Mouse (Mus musculus) heart, adult 18-20 months (tissue): ENCODE data around the gene Zwilch. TPM values are rescaled to one million over a fixed set of nuclear protein-coding genes. Genes with fewer than 3 reads are reported as not detected.
A peak's percentile ranks its signal among the peaks of the same experiment; 100 is the strongest.
"Not testable (repeated sequence)": the region's sequence is repeated elsewhere in the genome, so short reads cannot be mapped to it uniquely, and the experiment has no call there.

Experiments used
- DNase-seq, 2 experiments: peaks; one replicate each; pipeline ENCODE4 v3.0.0; 2021 to 2022; ENCODE audit warnings: mixed read lengths in 1 of 2
- total RNA-seq, 2 experiments: library from RNA; stranded (reverse); gene quantifications; 2 replicates each; pipeline ENCODE4 v1.2.3; 2021

Gene Zwilch
- total RNA-seq, 2 experiments from 2014 or later: 0.64 to 0.99 TPM

DNA sequence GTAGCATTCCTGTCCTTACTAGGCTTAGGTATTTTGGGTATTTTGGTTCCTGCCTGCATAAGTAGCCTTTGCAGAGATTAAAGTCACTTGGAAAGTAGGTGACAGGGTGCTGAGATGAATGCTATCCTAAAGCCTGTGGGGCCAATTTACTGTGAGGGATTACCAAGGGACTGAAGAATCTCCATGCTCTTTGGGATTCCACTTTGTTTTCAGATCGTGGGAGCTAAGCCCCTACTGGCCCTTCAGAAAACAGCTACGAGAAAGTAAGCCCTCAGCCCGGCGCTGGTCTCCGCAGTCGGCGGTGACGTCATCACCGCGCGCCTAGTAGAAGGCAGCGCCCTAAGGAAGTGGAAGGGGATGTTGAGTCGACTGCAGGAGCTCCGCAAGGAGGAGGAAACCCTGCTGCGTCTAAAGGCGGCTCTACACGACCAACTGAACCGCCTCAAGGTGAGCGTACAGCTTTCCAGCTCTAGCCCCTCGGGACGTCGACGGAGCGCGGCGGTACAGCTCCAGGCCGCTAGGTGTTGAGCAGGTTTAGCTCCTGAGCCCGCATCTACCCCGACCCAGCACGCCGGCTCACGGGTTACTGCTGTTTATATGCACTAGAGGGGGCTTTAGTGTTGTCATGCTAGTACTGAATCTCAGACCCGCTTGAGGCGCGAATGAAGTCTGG lies 6.2 kb upstream of the Zwilch start, which contains the start of gene Snapc5:
Gene Snapc5, plus strand, starts transcription at position 301 of the 673 bp plus-strand sequence.
- DNase-seq: peak; percentile 90 to 93

DNA sequence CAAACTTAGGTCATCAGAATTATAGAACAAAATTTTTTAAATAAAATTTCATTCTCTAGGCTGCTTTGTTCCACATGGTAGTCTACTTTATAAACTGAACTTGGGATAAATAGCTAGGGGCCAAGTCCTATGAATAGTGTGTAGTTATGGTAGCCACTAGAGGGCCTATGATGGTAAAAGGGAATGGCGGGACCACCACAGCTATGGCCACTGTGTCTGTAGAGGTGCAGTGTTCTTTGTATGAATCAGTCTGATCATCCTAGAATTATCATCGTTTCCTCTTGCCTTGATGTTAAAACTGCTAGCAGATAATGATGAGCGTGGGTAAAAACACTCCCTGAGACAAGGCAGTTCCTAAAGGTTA lies 5.7 kb upstream of the Zwilch start:
- no peak for DNase-seq

DNA sequence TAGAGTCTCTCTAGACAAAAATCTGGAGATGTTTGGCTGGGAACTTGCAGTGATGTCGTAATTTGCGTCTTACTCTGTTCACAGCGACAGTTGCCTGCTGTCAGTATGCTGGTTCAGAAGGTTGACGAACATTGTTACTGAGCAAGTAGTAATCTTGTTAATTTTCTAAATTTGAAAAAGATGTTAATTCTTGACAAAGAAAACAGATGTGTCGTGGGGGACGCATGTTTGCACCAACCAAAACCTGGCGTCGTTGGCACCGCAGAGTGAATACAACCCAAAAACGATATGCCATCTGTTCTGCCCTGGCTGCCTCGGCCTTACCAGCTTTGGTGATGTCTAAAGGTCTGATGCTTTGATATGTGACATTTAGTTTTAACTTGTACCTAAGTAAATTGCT lies 2.5 kb upstream of the Zwilch start:
- DNase-seq: no peak

DNA sequence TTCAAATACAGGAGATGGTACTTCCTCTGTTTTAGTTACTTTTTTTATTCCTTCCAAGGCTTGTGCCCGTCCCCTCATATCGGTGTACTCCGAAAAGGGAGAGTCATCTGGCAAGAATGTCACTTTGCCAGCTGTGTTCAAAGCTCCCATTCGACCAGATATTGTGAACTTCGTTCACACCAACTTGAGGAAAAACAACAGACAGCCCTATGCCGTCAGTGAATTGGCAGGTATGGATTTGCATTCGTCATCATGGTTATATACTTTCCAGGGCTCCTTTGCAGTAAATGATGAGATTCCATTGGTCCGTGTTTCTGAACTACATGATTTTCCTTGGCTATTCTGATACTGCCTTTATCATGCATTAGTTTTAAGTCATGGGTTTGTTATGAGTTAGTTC lies 1.9 kb upstream of the Zwilch start:
- no peak for DNase-seq

DNA sequence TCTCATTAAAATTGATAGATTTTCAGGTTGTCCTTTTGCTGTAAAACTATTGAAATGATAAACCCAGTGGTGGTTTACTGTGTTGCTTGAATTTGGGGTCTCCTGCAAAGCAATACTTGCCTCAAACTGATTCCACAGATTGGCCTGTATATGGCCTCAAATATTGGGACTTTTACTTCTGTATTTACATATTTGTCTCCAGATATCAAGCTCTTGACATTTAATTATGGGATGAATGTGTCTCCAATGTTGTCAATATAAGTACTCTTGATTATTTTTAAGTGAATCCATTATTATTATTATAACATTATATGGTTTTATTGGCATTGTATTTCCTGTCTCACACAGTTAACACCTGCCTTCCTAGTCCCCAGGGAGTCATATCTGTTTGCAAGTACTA lies 1.4 kb upstream of the Zwilch start:
- DNase-seq: no peak

DNA sequence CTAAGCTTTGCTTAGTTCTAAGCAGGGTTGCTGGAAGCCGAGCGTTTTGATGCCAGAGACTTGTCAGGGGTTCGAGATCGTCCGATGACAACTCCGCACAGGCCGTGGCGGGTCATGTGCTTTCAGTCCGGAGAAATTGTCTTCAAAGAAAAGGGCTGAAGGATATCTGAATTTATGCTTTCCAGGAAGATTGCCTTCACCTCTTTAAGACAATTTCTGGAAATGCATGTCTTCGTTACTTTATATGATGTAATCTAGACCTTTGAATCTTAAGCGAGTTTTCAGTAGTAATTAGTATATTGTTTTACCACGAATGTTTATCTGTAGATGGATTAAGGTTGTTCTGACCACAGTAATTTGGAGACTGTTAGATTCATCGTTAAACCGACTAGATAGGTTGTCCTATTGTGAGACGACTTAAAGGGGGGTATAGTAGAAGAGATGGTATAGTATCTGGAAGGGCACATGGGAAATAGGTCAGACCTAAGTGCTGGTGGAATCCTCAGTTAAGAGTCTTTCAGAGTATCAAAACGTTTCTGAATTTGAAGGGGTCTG lies 839 bp upstream of the Zwilch start:
- no peak for DNase-seq

DNA sequence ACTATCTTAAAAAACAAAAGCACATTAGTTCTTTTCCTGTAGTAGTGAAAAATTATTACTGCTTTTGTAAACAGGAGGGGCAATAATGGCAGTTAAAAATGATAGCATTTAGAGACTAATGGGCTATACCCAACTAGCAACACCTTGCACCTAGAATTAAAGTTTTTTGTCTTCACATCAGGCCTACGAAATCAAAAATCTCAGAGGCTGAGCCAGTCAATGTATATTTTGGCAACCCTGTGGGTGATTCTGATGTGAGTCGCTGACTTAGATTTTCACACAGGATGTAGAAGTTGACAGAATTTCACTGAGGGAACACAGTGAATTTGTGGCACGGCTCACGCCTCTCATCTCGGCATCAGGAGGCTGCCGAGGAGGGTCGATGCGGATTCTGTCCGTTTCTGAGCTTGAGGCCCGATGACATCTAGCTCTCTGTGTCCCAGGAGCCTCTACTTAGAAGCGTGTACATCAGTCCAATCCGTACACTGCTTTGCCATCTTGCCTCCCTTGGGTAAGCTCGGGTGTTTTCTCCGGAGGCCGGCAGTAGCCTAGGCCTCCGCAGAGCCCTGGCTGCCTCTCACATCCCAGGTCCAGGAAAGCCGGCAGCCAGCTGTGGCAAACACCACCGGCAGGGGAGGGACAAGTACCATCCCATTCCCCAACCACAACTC lies 624 bp downstream of the Zwilch start:
- DNase-seq: no peak

DNA sequence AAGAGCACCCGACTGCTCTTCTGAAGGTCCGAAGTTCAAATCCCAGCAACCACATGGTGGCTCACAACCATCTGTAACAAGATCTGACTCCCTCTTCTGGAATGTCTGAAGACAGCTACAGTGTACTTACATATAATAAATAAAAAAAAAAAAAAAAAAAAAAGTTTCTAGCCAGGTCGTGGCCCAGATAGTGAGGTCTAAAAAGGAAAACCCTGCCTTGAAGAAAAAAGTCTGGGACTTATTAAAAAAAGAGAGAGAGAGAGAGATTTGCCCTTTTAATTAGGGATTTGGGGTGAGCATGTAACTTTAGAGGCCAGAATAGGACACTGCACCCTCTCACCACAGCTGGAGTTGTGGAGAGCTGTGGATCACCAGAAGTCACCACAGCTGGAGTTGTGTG lies 2.9 kb downstream of the Zwilch start:
- not testable (repeated sequence) for DNase-seq

DNA sequence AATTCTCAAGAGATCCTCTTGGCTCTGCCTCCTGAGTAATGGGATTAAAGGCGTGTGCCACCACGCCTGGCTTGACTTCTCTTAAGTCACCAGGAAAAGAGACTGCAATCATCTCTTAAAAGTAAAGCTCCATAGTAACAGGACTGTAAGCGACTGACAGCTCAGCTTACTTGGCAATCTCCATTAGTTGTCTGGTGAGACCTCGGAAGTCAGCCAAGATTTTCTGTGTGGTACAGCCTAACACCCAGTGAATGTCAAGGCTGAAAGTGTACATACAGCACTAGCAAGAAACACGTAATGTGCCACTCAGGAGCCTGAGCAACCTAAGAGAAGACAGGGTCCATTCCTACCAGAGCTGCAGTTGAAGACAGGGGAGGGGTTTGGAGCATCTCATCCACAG lies 12.4 kb downstream of the Zwilch start:
- DNase-seq: no peak

DNA sequence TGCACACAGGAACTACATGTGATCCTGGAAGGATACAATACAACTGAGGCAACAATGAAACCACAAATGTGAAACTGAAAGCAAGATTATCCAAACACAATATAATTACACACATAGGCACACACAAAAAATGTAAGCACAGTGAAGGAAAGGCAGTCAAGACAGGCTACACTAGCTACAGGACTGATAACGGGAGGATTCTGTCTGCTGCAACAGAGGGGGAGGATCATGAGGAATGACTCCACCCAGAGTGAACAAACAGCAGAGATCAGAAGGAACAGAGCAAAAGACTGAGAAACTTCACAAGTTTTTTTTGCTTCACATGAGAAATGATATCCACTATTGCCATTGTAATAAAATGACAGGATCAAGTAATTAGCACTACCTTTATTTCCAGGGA lies 16.3 kb downstream of the Zwilch start:
- no peak for DNase-seq

DNA sequence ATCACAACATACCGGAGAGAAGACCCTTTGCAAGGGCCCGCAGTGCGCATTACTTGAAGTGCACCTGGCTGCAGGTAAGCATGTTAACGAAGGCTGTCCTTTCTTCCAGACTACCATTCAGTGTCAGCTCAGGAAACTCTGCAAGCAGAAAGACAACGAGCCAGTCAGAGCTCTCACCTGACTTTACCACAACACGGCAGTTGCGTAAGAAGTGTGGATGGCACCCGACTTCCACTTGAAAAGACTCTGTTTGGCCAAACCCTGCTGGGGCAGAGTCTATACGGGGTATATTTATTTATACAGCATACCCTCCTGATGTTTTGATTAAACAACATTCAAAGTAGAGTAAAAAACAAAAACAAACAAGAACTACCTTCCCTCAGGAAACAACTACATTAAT lies 33.0 kb downstream of the Zwilch start:
- DNase-seq: no peak

DNA sequence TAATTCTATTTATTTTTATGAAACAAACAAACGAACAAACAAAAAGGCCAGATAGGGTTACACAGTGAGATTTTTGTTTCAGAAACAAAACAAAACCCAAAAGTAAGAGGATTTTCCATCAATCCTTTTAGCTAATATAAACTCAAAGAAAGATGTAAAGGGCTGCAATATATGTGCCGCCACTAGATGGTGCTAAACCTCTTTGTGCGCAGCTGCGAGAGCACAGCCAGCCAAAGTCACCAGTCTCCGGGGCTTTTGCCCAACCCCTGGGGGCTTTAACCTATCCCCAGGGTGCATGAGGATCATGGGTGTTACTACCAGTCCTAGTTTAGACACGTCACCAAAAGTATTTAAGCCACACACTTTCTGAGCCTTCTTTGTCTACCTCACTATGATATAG lies 34.0 kb downstream of the Zwilch start:
- DNase-seq: peak; percentile 47 to 78

DNA sequence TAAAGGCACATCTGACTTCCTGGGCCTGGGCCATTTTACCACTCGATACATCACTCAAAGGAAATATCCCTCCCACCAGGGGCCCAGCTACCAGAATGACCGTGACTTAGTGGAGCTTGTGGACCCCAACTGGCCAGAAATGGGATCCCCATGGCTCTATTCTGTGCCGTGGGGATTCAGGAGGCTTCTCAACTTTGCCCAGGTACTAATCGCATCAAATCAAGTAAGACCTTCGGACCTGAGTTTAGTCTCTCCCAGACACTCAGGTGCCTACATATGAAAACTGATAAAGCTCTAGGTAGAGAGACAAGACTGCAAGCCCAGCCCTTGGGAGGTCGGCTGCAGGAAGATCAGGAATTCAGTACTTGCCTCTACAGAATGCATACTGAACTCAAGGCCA lies 41.3 kb downstream of the Zwilch start:
- DNase-seq: no peak

DNA sequence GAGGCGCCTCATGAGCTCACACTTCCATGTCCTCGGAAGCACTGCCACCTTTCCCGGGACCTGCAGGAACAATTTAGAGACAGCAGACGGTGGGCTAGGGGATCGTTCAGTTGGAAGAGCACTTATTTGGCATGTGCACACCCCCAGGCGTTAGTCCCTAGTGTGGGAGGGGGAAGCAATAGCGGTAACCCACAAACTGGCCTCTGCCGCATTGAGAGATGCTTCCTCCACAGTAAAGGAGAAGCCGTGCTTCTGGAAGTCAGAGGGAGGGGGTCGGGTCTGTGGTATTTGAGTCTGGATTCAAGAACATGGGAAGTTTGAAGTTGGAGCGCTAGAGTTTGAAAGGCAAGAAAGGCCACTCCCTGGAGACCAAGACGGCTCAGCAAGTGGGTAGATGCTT lies 46.8 kb downstream of the Zwilch start:
- DNase-seq: no peak

DNA sequence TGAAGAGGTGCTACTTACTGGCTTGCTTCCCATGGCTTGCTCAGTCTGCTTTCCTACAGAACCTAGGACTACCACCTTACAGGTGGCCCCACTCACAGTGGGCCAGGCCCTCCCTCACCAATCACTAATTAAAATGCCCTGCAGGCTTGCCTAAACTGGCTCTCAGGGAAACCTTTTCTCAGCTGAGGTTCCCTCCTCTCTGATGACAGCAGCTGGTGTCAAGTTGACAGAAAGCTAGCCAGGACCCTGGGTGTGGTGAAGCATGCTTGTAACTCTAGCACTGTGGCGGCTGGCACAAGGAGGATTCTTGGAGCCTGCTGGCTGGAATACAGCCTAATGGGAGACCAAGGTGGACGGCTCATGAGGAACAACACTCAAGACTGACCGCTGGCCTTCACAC lies 47.6 kb downstream of the Zwilch start:
- DNase-seq: no peak

DNA sequence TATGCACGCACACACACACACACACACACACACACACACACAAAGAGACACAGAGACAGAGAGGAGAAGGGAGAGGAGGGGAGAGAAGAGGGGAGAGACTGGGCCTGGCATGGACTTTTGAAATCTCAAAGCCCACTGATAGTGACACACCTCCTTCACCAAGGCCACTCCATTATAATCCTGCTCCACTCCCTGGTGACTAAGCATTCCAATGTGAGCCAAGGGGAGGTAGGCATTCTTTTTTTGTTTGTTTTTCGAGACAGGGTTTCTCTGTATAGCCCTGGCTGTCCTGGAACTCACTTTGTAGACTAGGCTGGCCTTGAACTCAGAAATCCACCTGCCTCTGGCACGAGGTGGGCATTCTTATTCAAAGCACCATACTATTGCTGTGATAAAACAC lies 48.1 kb downstream of the Zwilch start:
- DNase-seq: not testable (repeated sequence)

DNA sequence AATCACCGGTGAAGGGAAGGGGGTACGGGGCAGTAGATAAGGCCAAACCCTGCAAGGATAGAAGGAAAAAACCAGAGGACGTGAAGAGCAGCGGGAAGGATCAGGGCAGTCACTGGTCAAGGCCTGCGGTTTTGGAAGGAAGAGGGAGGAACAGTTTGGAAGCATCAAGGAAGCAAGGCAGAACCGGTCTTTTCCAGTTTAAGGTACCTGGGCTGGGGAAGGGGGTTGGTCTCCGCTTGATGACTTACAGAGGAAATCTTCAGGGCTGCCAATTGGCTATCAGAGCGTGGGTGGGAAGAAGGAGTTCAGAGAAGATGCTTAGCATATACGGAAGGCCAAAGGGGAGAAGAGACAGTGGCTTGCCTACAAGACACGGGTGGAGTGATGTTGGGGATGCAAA lies 50.3 kb downstream of the Zwilch start:
- DNase-seq: no peak

DNA sequence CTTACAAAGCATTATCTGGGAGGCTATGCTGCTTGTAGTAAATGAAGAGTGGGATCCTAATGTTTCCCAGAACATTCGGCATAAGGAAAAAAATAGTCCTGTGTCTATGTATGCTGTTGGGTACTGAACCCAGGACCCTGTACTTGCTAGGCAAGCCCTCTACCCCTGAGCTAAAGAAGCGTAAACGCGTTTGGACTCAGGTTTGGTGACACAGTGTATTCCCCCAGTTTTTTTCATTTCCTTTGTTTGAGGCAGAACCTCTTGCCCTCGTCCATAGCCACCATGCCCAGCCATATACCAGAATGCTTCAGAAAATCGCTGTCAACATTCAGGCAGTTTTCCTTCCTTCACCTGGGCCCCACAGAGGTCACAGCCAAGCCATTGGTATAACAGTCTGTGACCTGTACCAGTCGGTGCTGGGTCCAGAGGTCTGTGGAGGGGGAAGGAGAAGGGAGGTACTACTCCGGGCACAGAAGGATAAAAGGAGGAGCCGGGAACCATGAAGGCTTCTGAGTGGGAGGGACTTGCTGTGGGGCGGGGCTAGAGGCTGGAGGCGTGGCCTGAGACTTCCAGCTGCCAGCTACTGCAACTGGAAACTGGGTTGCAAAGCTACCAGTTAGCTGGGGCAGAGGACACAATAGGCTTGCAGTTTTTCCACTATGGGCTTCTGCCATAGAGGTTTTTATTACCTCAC lies 52.2 kb downstream of the Zwilch start:
- no peak for DNase-seq

DNA sequence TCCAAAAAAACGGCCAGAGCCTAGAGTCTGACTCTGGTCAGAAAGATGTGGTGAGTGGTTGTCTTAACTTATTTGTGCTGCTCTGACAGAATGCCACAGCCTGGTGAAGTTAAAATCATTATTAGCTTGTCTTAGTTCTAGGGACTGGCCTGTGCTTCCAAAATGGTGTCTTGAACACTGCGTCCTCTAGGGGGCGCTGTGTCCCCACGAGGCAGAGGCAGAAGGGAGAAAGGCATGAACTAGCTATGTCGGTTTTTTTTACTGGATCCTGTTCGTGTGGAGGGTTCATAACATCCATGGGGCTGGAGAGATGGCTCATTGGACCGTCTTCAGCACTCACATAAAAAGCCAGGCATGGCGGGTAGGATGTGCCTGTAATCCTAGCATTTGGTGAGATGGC lies 53.0 kb downstream of the Zwilch start:
- peak in 1 of 2 experiments; percentile 48 for DNase-seq

DNA sequence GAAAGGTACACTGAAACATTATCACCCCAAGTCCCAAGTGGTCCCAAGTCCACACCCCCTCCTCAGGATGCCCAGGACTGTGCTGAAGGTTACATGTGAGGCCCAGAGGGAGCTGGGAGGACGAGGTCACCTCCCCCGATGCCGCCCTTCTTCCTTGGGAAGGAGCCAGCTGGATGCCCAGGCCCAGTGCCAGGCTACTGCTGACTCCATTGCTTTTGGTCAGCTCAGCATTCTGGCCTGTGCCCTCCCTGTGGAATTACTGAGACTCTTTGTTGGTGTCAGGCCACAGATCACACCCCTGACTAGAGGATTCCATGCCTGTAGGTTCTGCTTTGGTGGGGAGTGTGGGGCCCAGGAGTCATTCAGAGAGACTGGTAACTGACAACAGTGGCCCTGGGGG lies 56.0 kb downstream of the Zwilch start, which contains the start of gene Lctl:
Gene Lctl, plus strand, starts transcription at position 272 of the 400 bp plus-strand sequence.
- peak; percentile 29 to 42 for DNase-seq

DNA sequence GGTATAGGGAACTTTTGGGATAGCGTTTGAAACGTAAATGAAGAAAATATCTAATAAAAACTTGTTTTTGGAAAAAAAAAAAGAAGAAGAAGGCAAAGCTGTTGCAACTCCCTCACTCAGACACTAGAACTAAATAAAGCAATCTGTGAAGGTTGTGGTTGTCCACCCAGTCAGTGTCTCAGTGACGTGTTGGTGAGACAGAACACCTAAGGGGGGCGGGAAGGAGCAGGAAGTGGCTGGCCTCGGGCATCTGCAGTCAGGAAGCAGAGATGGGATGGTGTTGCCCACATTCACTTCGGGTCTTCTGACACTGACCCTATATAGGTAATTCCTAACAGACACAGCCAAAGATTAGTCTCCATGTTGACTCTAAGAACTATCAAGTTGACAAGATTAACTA lies 57.1 kb downstream of the Zwilch start:
- no peak for DNase-seq

DNA sequence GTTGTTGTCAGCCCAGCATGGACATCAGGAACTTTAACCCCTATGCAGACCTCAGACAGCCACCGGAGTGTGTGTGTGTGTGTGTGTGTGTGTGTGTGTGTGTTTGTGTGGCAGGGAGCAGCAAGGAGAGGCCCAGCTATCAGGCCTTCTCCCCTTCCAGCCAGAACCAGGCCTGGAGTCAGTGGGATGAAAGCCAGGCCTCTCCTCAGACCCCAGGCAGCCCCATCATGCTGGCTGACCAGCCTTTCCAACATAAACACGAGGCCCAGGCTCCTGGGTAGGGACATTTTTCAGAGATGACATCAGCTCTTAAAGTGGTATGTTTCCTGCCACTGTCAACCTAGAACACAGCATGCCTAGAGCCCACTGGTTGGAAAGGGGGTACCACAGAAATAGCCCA lies 58.3 kb downstream of the Zwilch start:
- DNase-seq: peak in 1 of 2 experiments; percentile 37

DNA sequence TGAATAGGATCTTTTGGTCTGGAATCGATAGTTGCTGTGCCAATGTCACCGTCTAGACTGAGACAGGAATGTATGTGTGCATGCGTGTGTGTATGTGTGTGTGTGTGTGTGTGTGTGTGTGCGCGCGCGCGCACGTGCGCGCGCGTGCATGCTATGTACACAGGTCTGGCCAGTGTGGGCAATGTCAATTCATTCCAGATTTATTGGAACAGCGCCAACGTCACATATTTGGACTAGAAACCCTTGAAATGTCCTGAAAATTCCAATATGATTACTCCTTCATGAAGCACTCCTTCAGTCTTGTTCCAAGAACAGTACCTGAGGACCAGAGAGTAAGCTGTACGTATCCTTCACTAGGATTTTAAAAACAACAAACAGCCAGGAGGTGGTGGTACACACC lies 62.4 kb downstream of the Zwilch start:
- DNase-seq: no peak
